Mouse (Mus musculus) G1E (cell line): ENCODE results near the gene Hacd1.

Experiments
- CTCF ChIP-seq: IDR thresholded peaks from 2 replicates; pipeline ENCODE4 v1.5.1; 2012; ENCODE audit warnings: low read depth, low read length, inconsistent platforms, mixed read lengths
- GATA1 ChIP-seq: IDR thresholded peaks from 2 replicates; pipeline ENCODE4 v1.6.1; 2012; ENCODE audit warnings: borderline replicate concordance, low read length, inconsistent platforms, mixed read lengths
- POLR2AphosphoS5 ChIP-seq: IDR thresholded peaks from 2 replicates; pipeline ENCODE4 v1.6.1; 2012; ENCODE audit warnings: low read depth, low read length, inconsistent platforms; ENCODE audit not compliant: insufficient replicate concordance
- TAL1 ChIP-seq: conservative IDR thresholded peaks from 2 replicates; pipeline ENCODE4 v1.6.1; 2012; ENCODE audit warnings: low read depth, low read length, inconsistent platforms, mixed read lengths

DNA sequence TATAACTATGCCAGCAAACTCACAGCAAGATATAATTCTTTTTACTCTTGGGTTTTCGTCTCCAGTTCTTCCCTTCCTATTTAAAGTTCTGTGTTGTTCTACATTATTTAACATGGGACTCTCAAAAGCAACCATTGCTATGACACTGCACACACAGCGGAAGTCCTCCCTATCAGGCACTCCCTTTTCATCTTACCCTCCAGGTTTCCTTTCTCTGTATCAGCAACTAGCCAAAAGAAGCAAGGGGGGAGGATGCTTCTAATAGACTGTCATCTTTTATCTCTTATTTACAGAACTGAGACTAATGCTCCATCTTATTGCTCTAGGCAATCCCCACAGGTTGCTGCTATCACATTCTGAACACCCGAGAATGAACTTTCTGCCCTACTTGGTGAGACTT is 120.6 kb downstream of the Hacd1 start:
- TF ChIP-seq CTCF (no peak), POLR2AphosphoS5 (no peak), TAL1 (no peak), GATA1 (no peak)
